Mouse (Mus musculus) forebrain, embryonic 14.5 days (tissue): ENCODE measurements at regions not wholly inside any gene's neighbourhood (a gene's known extent, or its start where the extent isn't known, plus 50 kb on each side); places are given as distances from the start of the nearest gene placed in this dataset.

ENCODE experiments used
- ATAC-seq: fragments of 200-750 bp; cut with Nextera tagmentation; 2 replicates; pipeline ENCODE4 v1.8.0; 2017; ENCODE audit warnings: mild to moderate bottlenecking, moderate library complexity
- DNase-seq: peaks from one replicate; pipeline ENCODE4 v3.0.0-alpha.2; 2015; ENCODE audit warnings: low spot score
- H3K27ac ChIP-seq: fragments of 300-500 bp; sonication (generic); 2 replicates; pipeline ENCODE4 v1.5.1; 2014; ENCODE audit warnings: low read depth, mild to moderate bottlenecking, control low read depth, low read length, moderate library complexity
- H3K27me3 ChIP-seq: fragments of 300-500 bp; sonication (generic); replicated peaks from 2 replicates; pipeline ENCODE4 v1.6.1; 2014; ENCODE audit warnings: low read length, control low read depth, mixed read lengths; ENCODE audit not compliant: control insufficient read depth, insufficient read depth
- H3K36me3 ChIP-seq: fragments of 300-500 bp; sonication (generic); 2 replicates; pipeline ENCODE4 v1.6.1; 2014; ENCODE audit warnings: low read length, control low read depth; ENCODE audit not compliant: control insufficient read depth, insufficient read depth
- H3K4me1 ChIP-seq: fragments of 300-500 bp; sonication (generic); 2 replicates; pipeline ENCODE4 v1.6.1; 2014; ENCODE audit warnings: antibody characterized with exemption, low read length, control low read depth; ENCODE audit not compliant: control insufficient read depth, insufficient read depth
- H3K4me2 ChIP-seq: fragments of 300-500 bp; sonication (generic); 2 replicates; pipeline ENCODE4 v1.6.1; 2014; ENCODE audit warnings: mild to moderate bottlenecking, control low read depth, low read length
- H3K4me3 ChIP-seq: fragments of 300-500 bp; sonication (generic); 2 replicates; pipeline ENCODE4 v1.5.1; 2014; ENCODE audit warnings: low read depth, low read length, control low read depth
- H3K9ac ChIP-seq: fragments of 300-500 bp; sonication (generic); 2 replicates; pipeline ENCODE4 v1.6.1; 2014; ENCODE audit warnings: mild to moderate bottlenecking, low read length, control low read depth, moderate library complexity
- H3K9me3 ChIP-seq: fragments of 300-500 bp; sonication (generic); replicated peaks from 2 replicates; pipeline ENCODE4 v1.6.1; 2016; ENCODE audit warnings: low read length, control low read depth, mixed read lengths; ENCODE audit not compliant: control insufficient read depth
- WGBS: fragments of 180-500 bp; shearing (Covaris S2); extraction: QIAGEN DNeasy Blood & Tissue Kit; methylation state at CpG from one replicate; pipeline ENCODE4 v1.1.7; 2014; 5-methylcytosine and 5-hydroxymethylcytosine counted together

GRCm38 (mm10) chr5:126799698-126800279, 441.8 kb upstream of the Tmem132c start:
- Histone ChIP-seq H3K4me2 (no peak overlapping the region), H3K27me3 (no peaks in the 10 kb centered on the region), H3K9me3 (no peaks in the 10 kb centered on the region), H3K27ac (no peak overlapping the region), H3K36me3 (no peaks in the 10 kb centered on the region), H3K4me3 (no peak overlapping the region), H3K4me1 (no peaks in the 10 kb centered on the region), H3K9ac (no peak overlapping the region)
- DNase-seq (no peak), ATAC-seq (no peak)
- 93% methylated on average over 8 of the region's 8 CpGs for WGBS

- Histone ChIP-seq H3K4me3 (no peak overlapping the region), H3K27ac (no peak overlapping the region), H3K4me2 (no peak overlapping the region), H3K9ac (no peak overlapping the region), H3K27me3 (no peaks in the 10 kb centered on the region), H3K4me1 (no peaks in the 10 kb centered on the region), H3K36me3 (no peaks in the 10 kb centered on the region), H3K9me3 (no peaks in the 10 kb centered on the region; the same call in 1 of the 2 replicates)
- no peak for DNase-seq
- no peak for ATAC-seq
Observed at GRCm38 (mm10) chr5:126806656-126807055, 435.0 kb upstream of the Tmem132c start.

DNA sequence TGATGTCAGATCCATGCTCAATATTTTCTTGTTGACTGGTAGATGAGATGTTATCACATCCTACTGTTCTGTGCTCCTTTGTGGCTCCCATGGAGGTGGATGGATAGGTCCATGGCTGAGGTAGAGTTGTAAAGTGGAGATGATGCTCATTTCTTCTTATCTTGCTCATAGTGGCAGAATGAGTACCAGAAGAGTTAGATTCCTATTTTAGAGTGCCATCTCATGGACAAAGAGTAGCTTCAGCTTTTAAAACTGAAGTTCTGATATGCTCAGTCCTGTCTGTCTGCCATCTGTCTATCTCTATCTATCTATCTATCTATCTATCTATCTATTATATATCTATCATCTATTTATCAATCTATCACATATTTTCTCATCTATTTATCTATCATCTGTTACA, 425.5 kb upstream of the Tmem132c start:
- DNase-seq, result no peak
- Histone ChIP-seq H3K27me3 (no peaks in the 10 kb centered on the region), H3K9me3 (no peaks in the 10 kb centered on the region; the same call in 1 of the 2 replicates), H3K9ac (no peak overlapping the region), H3K4me3 (no peak overlapping the region), H3K36me3 (no peaks in the 10 kb centered on the region), H3K27ac (no peak overlapping the region), H3K4me1 (no peaks in the 10 kb centered on the region), H3K4me2 (no peak overlapping the region)
- ATAC-seq, result no peak

GRCm38 (mm10) chr5:126835440-126835839, 406.2 kb upstream of the Tmem132c start:
- H3K4me1 ChIP-seq, result no peaks in the 10 kb centered on the region
- H3K36me3 ChIP-seq, result no peaks in the 10 kb centered on the region
- H3K4me3 ChIP-seq, result no peak overlapping the region
- no peak overlapping the region for H3K4me2 ChIP-seq
- DNase-seq, result no peak
- no peak overlapping the region for H3K9ac ChIP-seq
- no peaks in the 10 kb centered on the region for H3K27me3 ChIP-seq
- 90% methylated on average over 3 of the region's 3 CpGs for WGBS
- ATAC-seq, result no peak
- no peaks in the 10 kb centered on the region for H3K9me3 ChIP-seq
- H3K27ac ChIP-seq, result no peak overlapping the region

GRCm38 (mm10) chr5:126842606-126843005, 399.0 kb upstream of the Tmem132c start:
- ATAC-seq, result no peak
- no peaks in the 10 kb centered on the region for H3K27me3 ChIP-seq
- no peak overlapping the region for H3K27ac ChIP-seq
- H3K9ac ChIP-seq, result no peak overlapping the region
- no peaks in the 10 kb centered on the region for H3K36me3 ChIP-seq
- H3K9me3 ChIP-seq, result no peaks in the 10 kb centered on the region
- DNase-seq, result no peak
- 75% methylated on average over 4 of the region's 4 CpGs for WGBS
- no peaks in the 10 kb centered on the region for H3K4me1 ChIP-seq
- no peak overlapping the region for H3K4me3 ChIP-seq
- H3K4me2 ChIP-seq, result no peak overlapping the region

- DNase-seq (no peak), ATAC-seq (no peak)
- Histone ChIP-seq H3K36me3 (no peaks in the 10 kb centered on the region), H3K4me3 (no peak overlapping the region), H3K9me3 (no peaks in the 10 kb centered on the region), H3K27ac (no peak overlapping the region), H3K27me3 (no peaks in the 10 kb centered on the region), H3K9ac (no peak overlapping the region), H3K4me1 (no peaks in the 10 kb centered on the region), H3K4me2 (no peak overlapping the region)
- 85% methylated on average over 1 of the region's 1 CpGs for WGBS
Observed at GRCm38 (mm10) chr5:126862078-126862477, 379.5 kb upstream of the Tmem132c start.

GRCm38 (mm10) chr5:126875842-126876241, 365.8 kb upstream of the Tmem132c start:
- H3K27me3 ChIP-seq, result no peaks in the 10 kb centered on the region
- 100% methylated on average over 1 of the region's 1 CpGs for WGBS
- H3K4me3 ChIP-seq, result no peak overlapping the region
- ATAC-seq (no peak), DNase-seq (no peak)
- H3K4me2 ChIP-seq, result no peak overlapping the region
- no peaks in the 10 kb centered on the region for H3K36me3 ChIP-seq
- no peak overlapping the region for H3K27ac ChIP-seq
- no peaks in the 10 kb centered on the region; the same call in 1 of the 2 replicates for H3K9me3 ChIP-seq
- H3K4me1 ChIP-seq, result no peaks in the 10 kb centered on the region
- no peak overlapping the region for H3K9ac ChIP-seq

DNA sequence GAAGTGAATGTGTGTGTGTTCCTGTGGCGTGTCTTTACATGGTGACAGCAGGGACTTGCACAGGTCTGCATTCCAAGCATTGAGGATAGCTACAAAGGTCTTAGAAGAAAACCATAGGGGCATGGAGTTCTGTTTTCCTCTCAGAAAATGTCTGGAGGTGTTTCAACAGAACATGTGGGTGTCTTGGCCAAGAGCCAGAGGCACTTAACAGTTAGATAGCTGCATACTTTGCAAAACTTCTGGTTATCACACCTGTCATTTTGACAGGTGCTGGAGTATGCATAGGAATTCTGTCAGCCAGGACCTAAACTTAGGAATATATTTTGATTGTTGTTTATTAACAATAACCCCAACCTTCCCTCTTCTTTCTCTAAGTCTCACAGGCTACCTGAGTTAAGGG, 350.9 kb upstream of the Tmem132c start:
- no peak overlapping the region for H3K9ac ChIP-seq
- WGBS, result 82% methylated on average over 1 of the region's 1 CpGs
- no peaks in the 10 kb centered on the region for H3K27me3 ChIP-seq
- no peak overlapping the region for H3K4me2 ChIP-seq
- no peak overlapping the region for H3K4me3 ChIP-seq
- no peak overlapping the region for H3K27ac ChIP-seq
- H3K36me3 ChIP-seq, result no peaks in the 10 kb centered on the region
- H3K9me3 ChIP-seq, result peaks cover 3% of the 10 kb centered on the region; the same call in 1 of the 2 replicates
- no peaks in the 10 kb centered on the region for H3K4me1 ChIP-seq
- DNase-seq (peak; percentile 16), ATAC-seq (no peak)

DNA sequence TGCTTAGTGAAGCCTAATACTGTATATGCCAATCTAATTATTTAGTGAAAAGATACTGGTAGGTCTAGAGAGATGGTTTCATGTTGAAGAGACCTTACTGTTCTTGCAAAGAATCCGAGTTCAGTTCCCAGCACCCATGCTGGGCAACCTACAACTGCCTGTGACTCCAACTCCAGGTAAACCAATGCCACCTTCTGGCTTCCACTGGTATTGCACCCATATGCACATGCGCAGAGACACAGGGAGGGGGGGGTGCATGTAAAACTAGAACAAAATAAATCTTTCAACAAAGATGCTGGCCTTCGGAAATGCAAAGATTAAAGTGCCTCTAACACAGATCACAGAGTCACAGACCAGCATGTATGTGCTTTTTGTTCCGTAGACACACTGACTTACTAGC, 348.5 kb upstream of the Tmem132c start:
- Histone ChIP-seq H3K4me3 (no peak overlapping the region), H3K9ac (no peak overlapping the region), H3K4me1 (no peaks in the 10 kb centered on the region), H3K9me3 (peaks cover 3% of the 10 kb centered on the region; the same call in 1 of the 2 replicates), H3K4me2 (no peak overlapping the region), H3K36me3 (no peaks in the 10 kb centered on the region), H3K27me3 (no peaks in the 10 kb centered on the region), H3K27ac (no peak overlapping the region)
- DNase-seq (no peak), ATAC-seq (no peak)
- WGBS, result 97% methylated on average over 4 of the region's 4 CpGs
